Mouse (Mus musculus): ENCODE measurements around the gene Cep97. TPM values are rescaled to one million over a fixed set of nuclear protein-coding genes. Genes with fewer than 3 reads are reported as not detected.
A peak's percentile ranks its signal among the peaks of the same experiment; 100 is the strongest.

The Cep97 gene
- polyA plus RNA-seq, 1 experiment from 2014 or later, result 3.5 TPM

DNA sequence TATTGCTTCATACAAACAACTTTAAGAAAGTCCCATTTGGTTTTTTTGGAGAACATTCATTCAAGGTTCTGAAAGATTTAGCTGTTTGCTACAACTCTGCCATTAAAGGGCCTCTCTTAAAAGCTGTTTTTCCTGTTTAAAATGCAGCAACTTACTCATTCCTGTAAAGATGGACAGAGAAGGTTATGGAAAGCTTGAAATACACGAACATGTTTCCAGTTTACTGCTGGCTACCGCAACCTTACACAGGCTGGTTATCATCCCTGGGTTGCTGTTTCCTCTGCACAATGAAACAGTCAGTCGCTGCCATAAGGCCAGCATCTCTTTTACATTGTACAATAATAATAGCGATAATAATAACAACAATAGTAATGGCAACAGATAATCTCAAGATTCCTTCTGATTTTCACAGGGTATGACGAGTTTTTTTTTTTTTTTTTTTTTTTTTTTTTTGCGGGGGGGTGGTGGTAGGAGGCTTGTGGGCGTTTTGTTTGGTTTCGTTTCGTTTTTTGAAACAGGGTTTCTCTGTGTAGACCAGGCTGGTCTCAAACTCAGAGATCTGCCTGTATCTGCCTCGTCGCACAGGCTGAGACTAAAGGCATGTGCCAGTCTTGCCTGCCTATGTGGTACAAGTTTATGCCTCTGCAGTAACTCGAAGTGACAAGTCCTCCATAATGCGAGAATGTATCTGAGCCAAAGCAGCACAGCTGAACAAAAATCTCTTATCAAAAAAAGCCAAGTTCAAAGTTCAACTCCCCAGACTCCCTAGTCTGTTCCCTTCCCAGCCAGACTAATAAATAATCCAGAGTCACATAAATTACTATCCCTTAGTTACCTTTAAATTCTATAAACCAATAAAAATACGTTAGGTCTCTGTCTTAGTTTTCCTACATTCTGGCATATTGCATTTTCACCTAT lies 32.6 kb downstream of the Cep97 start:
- Histone ChIP-seq H3K27me3 (no peaks in the 10 kb centered on the region), H3K36me3 (replicated peaks) (peaks cover 7% of the 10 kb centered on the region; the same call in 1 of the 2 replicates), H3K4me1 (replicated peaks) (no peaks in the 10 kb centered on the region), H3K4me3 (replicated peaks) (no peak overlapping the region), H3K9ac (no peak overlapping the region), H3K9me3 (replicated peaks) (no peaks in the 10 kb centered on the region), H3K4me2 (no peak overlapping the region), H3K27ac (replicated peaks) (no peak overlapping the region)
- 74% methylated on average over 14 of the region's 14 CpGs for WGBS (ENCODE audit: insufficient replicate concordance)
- no peak for ATAC-seq (ENCODE audit: insufficient read depth)

DNA sequence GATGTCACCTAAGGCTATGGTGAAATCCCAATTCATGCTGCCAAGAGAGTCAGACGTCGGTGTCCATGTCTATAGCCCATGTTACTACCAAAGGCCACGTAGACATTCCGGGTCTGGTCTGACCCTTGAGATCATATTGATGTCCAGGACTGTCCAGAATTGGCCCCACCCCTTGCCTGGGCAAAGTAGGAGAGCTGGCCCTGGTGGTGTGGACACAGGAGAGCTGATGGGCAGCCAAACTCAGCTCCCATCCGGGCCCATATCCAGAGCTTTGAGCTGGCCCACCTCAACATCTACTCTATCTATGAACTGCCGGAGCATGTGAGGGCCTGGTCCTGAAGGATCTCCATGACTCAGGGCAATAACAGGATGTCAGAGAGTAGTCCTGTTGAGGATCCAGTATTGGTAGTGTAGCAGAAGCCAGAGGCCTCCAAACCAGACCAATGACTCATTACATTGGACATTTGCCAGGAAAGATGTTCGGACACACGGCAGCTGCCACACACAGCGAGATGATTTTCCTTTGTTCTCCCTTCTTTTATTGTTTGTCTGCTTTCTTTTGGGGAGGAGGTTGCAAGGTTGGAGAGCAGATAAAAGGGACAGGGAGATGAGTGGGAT lies 36.2 kb downstream of the Cep97 start:
- no peak overlapping the region for H3K4me3 ChIP-seq (replicated peaks)
- H3K36me3 ChIP-seq (replicated peaks), result no peaks in the 10 kb centered on the region
- no peak overlapping the region for H3K27ac ChIP-seq (replicated peaks)
- ATAC-seq (ENCODE audit: insufficient read depth), result no peak
- WGBS (ENCODE audit: insufficient replicate concordance), result 79% methylated on average over 9 of the region's 9 CpGs
- no peak overlapping the region for H3K9ac ChIP-seq
- no peak overlapping the region for H3K4me2 ChIP-seq
- H3K4me1 ChIP-seq (replicated peaks), result peaks cover 31% of the 10 kb centered on the region
- no peaks in the 10 kb centered on the region for H3K27me3 ChIP-seq
- H3K9me3 ChIP-seq (replicated peaks), result no peaks in the 10 kb centered on the region

DNA sequence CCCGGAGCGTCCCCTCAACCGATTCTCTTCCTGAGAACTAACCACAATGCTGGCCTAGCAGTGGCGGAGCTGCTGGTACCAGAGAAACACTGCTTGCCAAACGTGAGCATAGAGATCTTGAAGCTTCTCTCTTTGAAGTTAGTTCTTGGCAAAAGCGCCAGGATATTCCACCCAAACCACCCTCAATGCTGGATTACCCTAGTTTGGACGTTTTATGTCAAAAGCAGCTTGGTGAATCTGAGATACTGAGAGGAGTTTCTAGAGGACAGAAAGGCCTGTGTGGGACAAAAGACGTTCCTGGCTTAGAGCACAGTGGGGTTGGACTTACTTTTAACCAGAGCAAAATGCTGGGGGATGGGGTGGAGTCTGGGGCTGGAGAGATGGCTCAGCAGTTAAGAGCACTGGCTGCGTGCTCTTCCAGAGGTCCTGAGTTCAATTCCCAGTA lies 39.0 kb downstream of the Cep97 start:
- Histone ChIP-seq H3K9ac (peak overlapping the region; percentile 70), H3K27me3 (no peaks in the 10 kb centered on the region), H3K4me2 (peak overlapping the region; percentile 98), H3K4me3 (replicated peaks) (peak overlapping the region; percentile 90), H3K4me1 (replicated peaks) (peaks cover 50% of the 10 kb centered on the region), H3K27ac (replicated peaks) (peak overlapping the region; percentile 85), H3K36me3 (replicated peaks) (no peaks in the 10 kb centered on the region), H3K9me3 (replicated peaks) (no peaks in the 10 kb centered on the region)
- ATAC-seq (ENCODE audit: insufficient read depth), result peak; percentile 31; the same call in 1 of the 2 replicates
- 2% methylated on average over 9 of the region's 9 CpGs for WGBS (ENCODE audit: insufficient replicate concordance)

DNA sequence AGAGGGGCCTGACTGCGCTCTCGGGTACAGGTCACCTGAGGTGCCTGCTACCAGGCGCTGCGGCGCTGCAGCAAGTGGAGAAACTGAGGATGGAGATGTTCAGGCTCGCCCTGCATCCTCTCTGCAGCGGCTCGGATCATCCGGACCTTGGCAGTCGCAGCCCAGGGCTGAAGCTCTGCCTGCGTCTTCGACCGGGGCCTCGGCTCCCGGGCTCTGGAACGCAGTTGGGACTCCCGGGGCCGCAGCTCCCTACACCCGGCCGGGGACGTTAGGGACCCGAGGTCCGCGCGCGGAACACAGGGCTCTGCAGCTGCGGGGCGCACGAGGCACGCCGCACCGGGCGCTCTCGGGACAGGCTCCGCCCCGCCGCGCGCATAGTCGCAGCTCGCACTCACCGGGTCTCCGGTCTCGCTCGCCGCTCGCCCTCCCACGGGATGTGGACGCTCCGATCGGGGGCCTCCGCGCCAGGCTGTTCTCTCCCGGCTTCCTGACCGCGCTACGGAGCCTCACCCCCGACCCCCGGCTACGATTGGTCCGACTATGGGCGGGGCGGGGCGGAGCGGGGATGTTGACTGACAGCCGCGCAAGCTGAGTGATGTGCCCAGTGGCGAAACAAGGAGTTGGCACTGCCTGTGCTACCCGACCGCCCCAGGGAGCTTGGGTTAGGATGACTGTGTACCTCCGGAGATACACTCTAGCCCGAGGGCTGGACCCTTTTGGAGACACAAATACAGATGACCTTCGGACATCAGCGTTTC lies 39.6 kb downstream of the Cep97 start, which contains the start of gene Nxpe3:
Gene Nxpe3 (minus strand): TSS at position 393 of the 758 bp plus-strand sequence.
- H3K4me2 ChIP-seq, result peak within 1 kb of the TSS; percentile 98

DNA sequence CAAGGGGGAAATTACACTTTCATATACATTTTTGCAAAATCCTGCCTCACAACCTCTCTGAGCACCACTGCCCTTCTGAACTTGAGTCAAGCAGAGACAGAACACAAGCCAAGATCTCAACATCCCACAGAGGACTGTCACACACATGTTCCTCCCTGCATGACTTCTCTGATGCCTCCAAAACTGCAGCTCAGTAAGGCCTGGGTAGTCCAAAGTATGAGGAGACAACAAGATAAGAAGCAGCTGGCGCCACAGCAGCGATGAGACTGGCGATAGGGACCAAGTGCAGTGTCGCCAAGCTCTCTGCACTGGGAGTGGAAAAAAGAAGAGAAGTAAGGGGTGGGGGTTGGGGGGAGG lies 40.1 kb downstream of the Cep97 start:
- Histone ChIP-seq H3K9ac (peak overlapping the region; percentile 70), H3K4me1 (replicated peaks) (peaks cover 54% of the 10 kb centered on the region), H3K4me3 (replicated peaks) (peak overlapping the region; percentile 90), H3K4me2 (peak overlapping the region; percentile 98), H3K27me3 (no peaks in the 10 kb centered on the region), H3K36me3 (replicated peaks) (peaks cover 3% of the 10 kb centered on the region; the same call in 1 of the 2 replicates), H3K9me3 (replicated peaks) (no peaks in the 10 kb centered on the region), H3K27ac (replicated peaks) (peak overlapping the region; percentile 85)
- peak; percentile 43 for ATAC-seq (ENCODE audit: insufficient read depth)
- WGBS (ENCODE audit: insufficient replicate concordance), result 0% methylated on average over 4 of the region's 4 CpGs

More for the DNA sequence above, 39.6 kb downstream of the Cep97 start, which contains the start of gene Nxpe3:
- Histone ChIP-seq H3K36me3 (replicated peaks) (no peaks in the 10 kb centered on the region), H3K9me3 (replicated peaks) (no peaks in the 10 kb centered on the region), H3K9ac (peak within 1 kb of the TSS; percentile 70), H3K27ac (replicated peaks) (peak within 1 kb of the TSS; percentile 85), H3K27me3 (no peaks in the 10 kb centered on the region), H3K4me3 (replicated peaks) (peak within 1 kb of the TSS; percentile 90), H3K4me1 (replicated peaks) (peaks cover 54% of the 10 kb centered on the region)
- WGBS (ENCODE audit: insufficient replicate concordance), result under 1% methylated on average over 74 of the region's 74 CpGs
- ATAC-seq (ENCODE audit: insufficient read depth), result peak; percentile 90

DNA sequence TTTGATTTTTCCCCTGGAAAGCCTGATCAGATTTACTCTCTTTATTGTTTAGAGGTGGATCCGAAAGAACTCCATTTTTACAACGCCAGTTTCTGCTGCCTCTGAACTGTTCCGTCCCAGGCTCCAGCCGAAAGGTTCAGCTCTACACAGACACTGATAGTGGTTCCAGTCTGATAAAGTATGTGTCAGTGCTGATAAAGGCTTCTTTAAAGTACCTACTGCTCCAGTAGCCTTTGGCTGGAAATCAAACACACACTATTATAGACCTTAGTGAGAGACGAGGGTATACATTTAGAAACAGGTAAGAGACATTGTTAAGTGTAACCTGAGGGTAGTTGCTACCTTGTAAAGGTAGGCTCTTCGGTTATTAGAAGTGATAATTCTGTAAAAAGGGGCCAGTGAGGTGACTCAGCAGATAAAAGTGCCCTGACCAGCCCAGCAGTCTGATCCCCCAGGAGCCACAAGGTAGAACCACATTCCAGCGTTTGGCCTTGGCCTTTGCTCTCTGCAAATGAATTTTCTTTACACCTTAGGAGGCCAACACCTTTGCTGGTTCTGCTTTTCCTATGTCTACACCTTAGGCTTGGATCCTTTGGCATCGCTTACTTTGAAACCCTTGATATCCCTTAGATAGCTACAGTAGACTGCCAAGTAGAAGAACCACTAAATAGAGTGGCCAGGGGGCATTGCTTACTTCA lies 41.1 kb downstream of the Cep97 start:
- no peaks in the 10 kb centered on the region for H3K27me3 ChIP-seq
- H3K36me3 ChIP-seq (replicated peaks), result peaks cover 6% of the 10 kb centered on the region; the same call in 1 of the 2 replicates
- ATAC-seq (ENCODE audit: insufficient read depth), result no peak; the same call in 1 of the 2 replicates
- H3K27ac ChIP-seq (replicated peaks), result peak overlapping the region; percentile 19
- peaks cover 54% of the 10 kb centered on the region for H3K4me1 ChIP-seq (replicated peaks)
- H3K4me2 ChIP-seq, result peak overlapping the region; percentile 98
- 19% methylated on average over 8 of the region's 8 CpGs for WGBS (ENCODE audit: insufficient replicate concordance)
- H3K9me3 ChIP-seq (replicated peaks), result no peaks in the 10 kb centered on the region
- H3K9ac ChIP-seq, result no peak overlapping the region
- peak overlapping the region; percentile 90 for H3K4me3 ChIP-seq (replicated peaks)

DNA sequence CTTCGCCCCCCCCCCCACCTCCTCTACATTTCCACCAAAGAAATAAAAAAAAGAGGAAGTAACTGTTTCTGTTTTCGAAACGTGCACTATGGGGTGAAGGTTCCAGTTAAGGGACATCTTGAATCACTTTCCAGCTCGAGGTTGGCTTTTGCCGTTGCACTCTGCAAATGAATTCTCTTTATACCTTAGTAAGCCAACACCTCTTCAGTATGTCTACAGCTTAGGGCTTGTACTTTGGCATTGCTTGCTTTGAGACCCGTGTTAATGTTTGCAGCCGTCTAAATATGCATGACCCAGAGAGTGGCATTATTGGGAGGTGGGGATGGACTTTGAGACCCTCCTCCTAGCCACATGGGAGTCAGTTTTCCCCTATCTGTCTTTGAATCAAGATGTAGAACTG lies 42.2 kb downstream of the Cep97 start:
- Histone ChIP-seq H3K27ac (replicated peaks) (peak overlapping the region; percentile 24; the same call in 1 of the 2 replicates), H3K4me1 (replicated peaks) (peaks cover 54% of the 10 kb centered on the region)
- 11% methylated on average over 7 of the region's 7 CpGs for WGBS (ENCODE audit: insufficient replicate concordance)

DNA sequence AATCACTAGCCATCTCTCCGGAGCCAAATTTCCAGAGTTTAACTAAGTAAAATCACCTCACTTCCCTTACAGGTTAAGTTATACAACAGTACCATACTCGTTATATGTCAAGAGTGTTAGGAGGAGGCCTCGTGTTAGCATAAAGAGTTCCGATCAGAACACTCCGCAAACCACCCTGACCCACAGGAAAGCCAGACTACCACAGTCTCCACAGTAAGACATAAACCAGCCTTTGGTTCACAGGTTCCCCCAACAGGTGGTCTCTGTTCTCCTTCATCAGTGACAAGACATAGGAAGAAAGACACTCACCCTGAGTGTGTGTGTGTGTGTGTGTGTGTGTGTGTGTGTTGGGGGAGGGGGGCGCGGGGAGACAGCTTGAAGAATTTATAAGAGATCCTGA lies 43.3 kb downstream of the Cep97 start:
- Histone ChIP-seq H3K9ac (no peak overlapping the region), H3K36me3 (replicated peaks) (peaks cover 6% of the 10 kb centered on the region; the same call in 1 of the 2 replicates), H3K27me3 (no peaks in the 10 kb centered on the region), H3K4me1 (replicated peaks) (peaks cover 49% of the 10 kb centered on the region), H3K4me2 (no peak overlapping the region), H3K27ac (replicated peaks) (no peak overlapping the region), H3K9me3 (replicated peaks) (no peaks in the 10 kb centered on the region), H3K4me3 (replicated peaks) (no peak overlapping the region)
- 83% methylated on average over 7 of the region's 7 CpGs for WGBS (ENCODE audit: insufficient replicate concordance)
- no peak for ATAC-seq (ENCODE audit: insufficient read depth)

More for the DNA sequence above, 42.2 kb downstream of the Cep97 start:
- Histone ChIP-seq H3K4me3 (replicated peaks) (no peak overlapping the region), H3K9ac (no peak overlapping the region), H3K4me2 (peak overlapping the region; percentile 98), H3K36me3 (replicated peaks) (peaks cover 6% of the 10 kb centered on the region; the same call in 1 of the 2 replicates), H3K9me3 (replicated peaks) (no peaks in the 10 kb centered on the region), H3K27me3 (no peaks in the 10 kb centered on the region)
- no peak for ATAC-seq (ENCODE audit: insufficient read depth)

DNA sequence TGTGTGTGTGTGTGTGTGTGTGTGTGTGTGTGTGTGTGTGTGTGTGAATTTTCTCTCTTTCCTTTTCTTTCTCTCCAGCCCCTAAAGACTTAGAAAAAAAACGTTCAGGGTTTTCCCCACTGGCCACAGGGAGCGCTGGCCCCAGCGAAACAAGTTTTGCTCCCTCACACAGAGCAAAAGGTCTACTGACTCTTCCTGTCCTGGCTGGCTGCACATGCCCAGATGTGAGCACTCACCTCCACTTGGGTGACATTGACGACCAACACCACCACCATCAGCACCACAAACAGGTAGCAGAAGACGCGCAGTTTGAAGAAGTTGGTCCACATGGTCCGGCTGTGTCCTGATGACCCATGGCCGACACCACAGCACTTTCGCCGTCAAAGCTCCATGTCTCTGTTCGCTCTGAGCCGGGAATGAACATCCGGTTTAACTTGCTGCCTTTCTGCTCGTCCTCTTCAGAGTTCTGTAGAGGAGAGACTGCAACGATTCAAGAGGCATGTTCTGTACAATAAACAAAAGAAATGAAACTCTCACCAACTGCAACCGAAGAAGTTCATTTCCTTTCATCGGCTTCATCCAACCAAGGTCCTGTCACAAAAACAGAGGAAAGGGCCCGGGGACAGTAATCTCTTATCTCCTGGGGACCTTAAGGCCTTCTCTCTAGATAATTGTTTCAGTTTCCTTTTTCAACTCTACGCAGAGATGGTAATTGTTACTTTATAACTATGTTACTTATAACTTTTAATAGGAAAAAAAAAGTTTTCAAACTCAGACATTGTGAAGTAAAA lies 44.1 kb downstream of the Cep97 start:
- peaks cover 42% of the 10 kb centered on the region for H3K4me1 ChIP-seq (replicated peaks)
- 55% methylated on average over 19 of the region's 19 CpGs for WGBS (ENCODE audit: insufficient replicate concordance)
- H3K27ac ChIP-seq (replicated peaks), result 0 out of 2 replicates have a peak overlapping the region, but pooled peaks have one; percentile 14

More for the DNA sequence above, 44.1 kb downstream of the Cep97 start:
- Histone ChIP-seq H3K4me2 (peak overlapping the region; percentile 7; the same call in 1 of the 2 replicates), H3K36me3 (replicated peaks) (peaks cover 6% of the 10 kb centered on the region; the same call in 1 of the 2 replicates), H3K9ac (no peak overlapping the region), H3K4me3 (replicated peaks) (no peak overlapping the region), H3K9me3 (replicated peaks) (no peaks in the 10 kb centered on the region), H3K27me3 (no peaks in the 10 kb centered on the region)
- ATAC-seq (ENCODE audit: insufficient read depth), result no peak
